Mouse (Mus musculus): ENCODE results near the gene Bex1. TPM values are rescaled to one million over a fixed set of nuclear protein-coding genes. Genes with fewer than 3 reads are reported as not detected.

Gene Bex1
- polyA plus RNA-seq, 1 experiment from 2014 or later = 140 TPM

Small RNA genes lying within 50 kb of the gene (microRNA-seq; reads per million reads assigned to microRNA genes)
- gene Mir6383 (ENCODE audit: borderline number of aligned reads) = not detected

Other genes starting within 250 kb of the Bex1 start
- 79.7 and 80.0 TPM in 2 replicates for gene Arxes2, start 221.7 kb downstream of the Bex1 start, polyA plus RNA-seq (2014; fragmentation: Nextera tagmentation; extraction: Ambion mirVana)
- gene Arxes1, start 182.1 kb downstream of the Bex1 start, polyA plus RNA-seq (2014; fragmentation: Nextera tagmentation; extraction: Ambion mirVana) = 28.6 and 32.8 TPM in 2 replicates
- 54.4 and 71.0 TPM in 2 replicates for gene Bex2, start 147.3 kb downstream of the Bex1 start, polyA plus RNA-seq (2014; fragmentation: Nextera tagmentation; extraction: Ambion mirVana)
- gene Nxf3, start 130.3 kb downstream of the Bex1 start, polyA plus RNA-seq (2014; fragmentation: Nextera tagmentation; extraction: Ambion mirVana) = 0.06 TPM in 1 of 2 replicates, not detected in the other
- 34.1 and 35.0 TPM in 2 replicates for gene Bex4, start 76.5 kb downstream of the Bex1 start, polyA plus RNA-seq (2014; fragmentation: Nextera tagmentation; extraction: Ambion mirVana)
- 216 and 224 TPM in 2 replicates for gene Tceal8, start 43.2 kb downstream of the Bex1 start, polyA plus RNA-seq (2014; fragmentation: Nextera tagmentation; extraction: Ambion mirVana)
- gene Tceal5, start 11.6 kb downstream of the Bex1 start, polyA plus RNA-seq (2014; fragmentation: Nextera tagmentation; extraction: Ambion mirVana) = 6.6 and 7.0 TPM in 2 replicates
- gene Tceal7, start 734 bp downstream of the Bex1 start, polyA plus RNA-seq (2014; fragmentation: Nextera tagmentation; extraction: Ambion mirVana) = 271 and 420 TPM in 2 replicates
- 553 and 556 TPM in 2 replicates for gene Tceal9, start 29.6 kb upstream of the Bex1 start, polyA plus RNA-seq (2014; fragmentation: Nextera tagmentation; extraction: Ambion mirVana)
- gene Bex3, start 54.7 kb upstream of the Bex1 start, polyA plus RNA-seq (2014; fragmentation: Nextera tagmentation; extraction: Ambion mirVana) = 391 and 421 TPM in 2 replicates